Mouse (Mus musculus): Measurements from ENCODE around the gene Ipo7. TPM values are rescaled to one million over a fixed set of nuclear protein-coding genes. Genes with fewer than 3 reads are reported as not detected.
"Not testable (repeated sequence)": the region's sequence is repeated elsewhere in the genome, so short reads cannot be mapped to it uniquely, and the experiment has no call there.

Ipo7 gene
- 84.8 and 104 TPM in 2 replicates for total RNA-seq (2021)
- long read RNA-seq, full-length matches to known transcripts = 3 of 14 reads
- long read RNA-seq, partial matches to known transcripts = 2 of 14 reads
- long read RNA-seq, other reads (novel, unspliced or antisense) = 9 of 14 reads

GRCm38 (mm10) chr7:110018117-110018630, at the start of gene Ipo7:
Ipo7 (plus strand) TSS chr7:110018274.
- DNase-seq = peak; percentile 92

- DNase-seq = peak; percentile 16
Measured at GRCm38 (mm10) chr7:109968924-109969450, 49.1 kb upstream of the Ipo7 start.

- DNase-seq = no peak
Measured at GRCm38 (mm10) chr7:109969542-109969941, 48.5 kb upstream of the Ipo7 start.

- DNase-seq = no peak
Measured at GRCm38 (mm10) chr7:109975966-109976715, 41.9 kb upstream of the Ipo7 start.

- not testable (repeated sequence) for DNase-seq
Measured at GRCm38 (mm10) chr7:109977131-109977530, 40.9 kb upstream of the Ipo7 start.

- DNase-seq = not testable (repeated sequence)
Measured at GRCm38 (mm10) chr7:109984608-109985007, 33.5 kb upstream of the Ipo7 start.

- no peak for DNase-seq
Measured at GRCm38 (mm10) chr7:109985661-109986132, 32.4 kb upstream of the Ipo7 start.

- peak; percentile 99 for DNase-seq
Measured at GRCm38 (mm10) chr7:109986133-109986669, 31.9 kb upstream of the Ipo7 start.

- not testable (repeated sequence) for DNase-seq
Measured at GRCm38 (mm10) chr7:109986775-109987174, 31.3 kb upstream of the Ipo7 start, which contains the start of gene Tmem41b. Tmem41b (minus strand) TSS chr7:109986929.

- no peak for DNase-seq
Measured at GRCm38 (mm10) chr7:109991286-109991685, 26.8 kb upstream of the Ipo7 start.

GRCm38 (mm10) chr7:109993157-109993959, 24.7 kb upstream of the Ipo7 start:
- DNase-seq = peak; percentile 6

- no peak for DNase-seq
Measured at GRCm38 (mm10) chr7:109998388-109998787, 19.7 kb upstream of the Ipo7 start.

GRCm38 (mm10) chr7:110002092-110002491, 16.0 kb upstream of the Ipo7 start:
- DNase-seq = no peak

GRCm38 (mm10) chr7:110002968-110003367, 15.1 kb upstream of the Ipo7 start:
- peak; percentile 80 for DNase-seq

GRCm38 (mm10) chr7:110005976-110006375, 12.1 kb upstream of the Ipo7 start:
- DNase-seq = no peak

- no peak for DNase-seq
Measured at GRCm38 (mm10) chr7:110006471-110007195, 11.4 kb upstream of the Ipo7 start.

GRCm38 (mm10) chr7:110008513-110008912, 9.6 kb upstream of the Ipo7 start:
- no peak for DNase-seq

GRCm38 (mm10) chr7:110009084-110009483, 9.0 kb upstream of the Ipo7 start:
- DNase-seq = no peak

- no peak for DNase-seq
Measured at GRCm38 (mm10) chr7:110011417-110011816, 6.7 kb upstream of the Ipo7 start.

GRCm38 (mm10) chr7:110014272-110014671, 3.8 kb upstream of the Ipo7 start:
- no peak for DNase-seq
